In the genomic region with DNA sequence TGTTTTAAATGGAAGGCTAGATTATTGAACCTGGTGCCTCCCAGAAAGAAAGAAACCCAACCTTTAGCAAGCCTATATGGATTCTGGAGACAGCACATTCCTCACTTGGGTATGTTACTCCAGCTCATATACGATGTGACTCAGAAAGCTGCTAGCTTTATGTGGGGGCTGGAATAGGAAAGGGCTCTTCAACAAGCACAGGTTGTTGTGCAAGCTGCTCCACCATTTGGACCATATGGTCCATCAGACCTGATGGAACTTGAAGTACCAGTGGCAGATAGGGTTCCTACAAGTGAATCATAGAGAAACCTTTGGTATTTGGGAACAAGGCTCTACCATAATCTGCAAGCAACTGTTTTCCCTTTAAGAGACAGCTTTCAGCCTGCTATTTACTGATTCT, we compare ENCODE assay signal across 14 mouse cellular contexts.
DNase-seq lines count a peak whose midpoint lies in the region.
"Had no signal": no experiment of that assay in that cellular context is flagged by ENCODE, and none has a peak within 500 bp of the region (broad histone marks: within the 10 kb centered on the region; RNA-seq: fewer than 3 reads in every experiment).

No protein-coding gene starts in this region.

- peak; percentile 7 to 16 for DNase-seq in left cerebral cortex, adult 18-20 months (ENCODE audit: low spot score in 2 of 2)
- DNase-seq in left cerebral cortex, adult 11 months (ENCODE audit: low spot score) = no peak
- peak; percentile 36 to 44 for DNase-seq in cerebellum, adult 18-20 months
- DNase-seq in cerebellum, adult 9-11 months = peak; percentile 42
- peak; percentile 22 to 40 for DNase-seq in layer of hippocampus, postnatal 25 days (ENCODE audit: extremely low spot score in 1 of 2, low spot score in 1 of 2)
- DNase-seq in adrenal gland, adult 18-20 months (ENCODE audit: low spot score in 2 of 2) = no peak
- DNase-seq in natural killer cell, adult 2 months (ENCODE audit: low spot score in 2 of 2) = no peak
- DNase-seq: adrenal gland, adult 8-10 months; embryo, embryonic 11 days; gastrocnemius, postnatal 36 days; kidney, adult 11 months; lung, adult 2 months; lung, postnatal 36 days; thymus, adult 2 months had no signal

Comparison
In these comparisons a context has a peak if more than half of its experiments do, and no peak if none do; other contexts are left out.
1. DNase-seq: peak in left cerebral cortex, adult 18-20 months (2 of 2), cerebellum, adult 18-20 months (2 of 2), cerebellum, adult 9-11 months (single experiment) and layer of hippocampus, postnatal 25 days (2 of 2); none in left cerebral cortex, adult 11 months (single experiment), adrenal gland, adult 18-20 months (0 of 2) and natural killer cell, adult 2 months (0 of 2).